Mouse (Mus musculus): ENCODE data around the gene Pnpla1.

Gene Pnpla1

GRCm38 (mm10) chr17:28916520-28916919, 58.3 kb downstream of the Pnpla1 start:
- no peak for ATAC-seq (ENCODE audit: insufficient number of reproducible peaks, low FRiP score, low TSS enrichment)

- no peak for ATAC-seq (ENCODE audit: insufficient number of reproducible peaks, low FRiP score, low TSS enrichment)
Measured at GRCm38 (mm10) chr17:28921086-28921485, 62.9 kb downstream of the Pnpla1 start.

DNA sequence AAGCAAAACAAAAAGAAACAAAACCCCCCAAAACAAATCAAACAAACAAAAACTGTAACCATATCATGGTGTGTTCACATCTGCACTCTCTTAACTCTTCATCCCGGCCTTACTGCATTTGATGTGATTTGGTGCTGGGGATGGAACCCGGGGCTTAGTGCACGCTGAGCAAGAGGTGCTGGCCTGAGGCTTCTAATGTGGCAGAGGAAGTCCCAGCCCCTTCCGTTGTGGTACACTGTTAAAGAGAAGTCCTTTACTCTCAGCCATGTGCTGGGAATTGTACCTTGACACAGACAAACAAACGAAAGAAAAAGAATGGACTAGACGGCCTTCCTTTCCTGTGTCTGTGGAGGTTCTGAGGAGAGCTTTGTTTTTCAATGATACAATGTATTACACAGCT, 63.9 kb downstream of the Pnpla1 start:
- no peak for ATAC-seq (ENCODE audit: insufficient number of reproducible peaks, low FRiP score, low TSS enrichment)

GRCm38 (mm10) chr17:28924957-28925595, 66.9 kb downstream of the Pnpla1 start:
- ATAC-seq (ENCODE audit: insufficient number of reproducible peaks, low FRiP score, low TSS enrichment), result no peak

DNA sequence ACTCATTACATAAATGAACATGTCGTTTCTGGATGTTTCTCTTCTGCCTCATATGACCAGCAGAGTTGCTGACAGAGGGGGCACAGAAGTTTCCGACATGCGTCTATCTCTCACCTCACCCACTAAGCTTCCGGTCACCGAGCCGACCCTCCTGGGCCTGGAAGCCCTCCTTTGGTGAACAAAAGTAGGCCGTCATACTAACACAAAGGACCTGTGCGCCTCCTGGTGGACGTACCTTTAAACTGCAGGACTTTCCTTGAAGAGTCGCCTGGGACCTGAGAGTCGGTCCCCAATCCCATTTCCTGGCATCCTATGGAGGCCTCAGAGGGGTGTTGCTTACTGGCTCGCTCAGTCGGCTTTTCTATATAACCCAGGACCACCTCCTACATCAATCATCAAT, 68.2 kb downstream of the Pnpla1 start:
- ATAC-seq (ENCODE audit: insufficient number of reproducible peaks, low FRiP score, low TSS enrichment), result peak; percentile 52; the same call in 1 of the 2 replicates

- no peak for ATAC-seq (ENCODE audit: insufficient number of reproducible peaks, low FRiP score, low TSS enrichment)
Measured at GRCm38 (mm10) chr17:28926866-28927635, 68.8 kb downstream of the Pnpla1 start.

DNA sequence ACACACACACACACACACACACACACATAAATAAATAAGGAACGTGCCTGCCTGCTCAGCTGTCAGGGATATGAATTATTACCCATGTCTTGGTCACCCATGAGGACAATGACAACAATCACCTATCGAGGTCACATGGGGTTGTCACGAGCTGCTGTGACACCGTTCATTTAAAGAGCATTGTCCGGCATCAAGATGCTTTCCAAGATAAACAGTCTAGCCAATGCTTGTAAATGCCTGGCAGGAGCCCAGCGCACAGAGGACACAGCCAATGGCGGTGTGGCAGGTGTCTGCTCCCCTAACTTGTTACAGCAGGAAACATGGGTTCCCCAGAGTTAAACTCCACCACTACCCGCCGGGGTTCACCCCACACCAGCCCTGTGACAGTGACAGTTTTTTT, 69.8 kb downstream of the Pnpla1 start:
- ATAC-seq (ENCODE audit: insufficient number of reproducible peaks, low FRiP score, low TSS enrichment), result no peak

- ATAC-seq (ENCODE audit: insufficient number of reproducible peaks, low FRiP score, low TSS enrichment), result no peak
Measured at GRCm38 (mm10) chr17:28929369-28929768, 71.2 kb downstream of the Pnpla1 start.

DNA sequence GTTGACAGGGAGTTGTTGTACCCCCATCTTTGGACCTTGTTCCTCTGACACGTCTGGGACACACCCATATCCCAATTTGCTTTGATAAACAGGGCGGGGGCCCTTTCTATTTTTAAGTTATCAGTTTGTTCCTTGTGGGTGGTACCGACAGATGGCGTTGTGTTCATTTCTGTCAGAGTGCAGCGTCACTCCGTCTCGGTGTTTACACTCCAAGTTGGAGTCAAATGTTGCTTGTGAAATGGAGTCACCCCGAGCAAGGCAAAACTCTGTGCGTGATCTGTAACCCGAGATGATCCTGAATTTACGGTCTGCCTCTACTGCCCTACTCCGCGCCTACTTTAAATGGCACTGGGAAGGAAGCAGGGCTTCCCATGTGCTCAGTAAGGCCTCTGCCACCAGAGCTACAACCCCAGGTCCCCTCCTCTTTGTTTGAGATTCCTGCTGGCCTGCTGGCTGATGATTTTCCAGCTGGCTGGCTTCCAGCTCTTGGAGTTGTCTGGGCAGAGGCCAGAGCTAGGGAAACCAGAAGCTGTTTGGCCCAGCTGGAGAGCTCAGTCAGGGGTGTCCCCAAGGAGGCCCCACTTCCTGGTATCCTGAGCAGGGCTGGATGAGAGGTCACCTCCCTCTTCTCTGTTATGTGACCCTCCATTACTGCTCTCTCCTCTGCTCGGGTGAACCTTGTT, 72.3 kb downstream of the Pnpla1 start:
- ATAC-seq (ENCODE audit: insufficient number of reproducible peaks, low FRiP score, low TSS enrichment), result no peak

- no peak for ATAC-seq (ENCODE audit: insufficient number of reproducible peaks, low FRiP score, low TSS enrichment)
Measured at GRCm38 (mm10) chr17:28931436-28932211, 73.4 kb downstream of the Pnpla1 start.

- ATAC-seq (ENCODE audit: insufficient number of reproducible peaks, low FRiP score, low TSS enrichment), result no peak
Measured at GRCm38 (mm10) chr17:28932274-28932673, 74.1 kb downstream of the Pnpla1 start.

DNA sequence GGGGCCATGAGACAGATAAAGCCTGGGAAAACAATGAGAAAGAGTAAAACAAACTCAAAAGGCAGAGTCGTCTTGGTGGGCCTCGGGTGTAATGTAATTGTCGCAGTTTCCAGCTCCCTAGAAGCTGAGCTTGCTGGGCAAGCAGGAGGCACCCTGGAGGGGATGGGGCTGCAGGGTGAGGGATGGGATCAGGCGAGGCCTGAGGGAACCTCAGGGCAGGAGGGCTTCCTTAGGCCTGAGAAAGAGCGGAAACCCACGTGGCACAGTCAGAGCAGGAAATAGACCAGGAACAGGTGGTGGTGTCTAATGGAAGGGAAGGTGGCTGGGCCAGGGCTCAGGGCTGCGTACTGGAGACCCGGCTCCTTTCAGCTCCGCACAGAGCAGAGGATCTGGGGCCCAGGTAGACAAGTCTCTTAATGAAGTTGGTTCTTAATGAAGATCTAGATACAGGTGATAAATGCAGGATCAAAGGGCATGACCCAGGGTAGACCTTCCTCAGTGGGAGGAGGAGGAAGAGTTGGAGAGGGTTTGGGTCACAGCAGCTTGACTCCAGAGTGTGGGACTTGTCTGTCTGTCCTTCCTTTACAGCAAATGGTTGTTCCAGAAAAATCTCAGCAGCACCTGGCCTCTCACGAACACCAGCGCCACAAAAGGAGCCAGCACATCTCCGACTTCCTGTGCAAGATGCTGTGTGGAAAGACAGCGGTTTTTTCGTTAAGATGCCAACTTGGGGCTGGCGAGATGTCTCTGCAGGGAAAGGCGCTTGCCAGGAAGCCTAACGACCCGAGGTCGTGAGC, 76.1 kb downstream of the Pnpla1 start:
- ATAC-seq (ENCODE audit: insufficient number of reproducible peaks, low FRiP score, low TSS enrichment), result no peak

DNA sequence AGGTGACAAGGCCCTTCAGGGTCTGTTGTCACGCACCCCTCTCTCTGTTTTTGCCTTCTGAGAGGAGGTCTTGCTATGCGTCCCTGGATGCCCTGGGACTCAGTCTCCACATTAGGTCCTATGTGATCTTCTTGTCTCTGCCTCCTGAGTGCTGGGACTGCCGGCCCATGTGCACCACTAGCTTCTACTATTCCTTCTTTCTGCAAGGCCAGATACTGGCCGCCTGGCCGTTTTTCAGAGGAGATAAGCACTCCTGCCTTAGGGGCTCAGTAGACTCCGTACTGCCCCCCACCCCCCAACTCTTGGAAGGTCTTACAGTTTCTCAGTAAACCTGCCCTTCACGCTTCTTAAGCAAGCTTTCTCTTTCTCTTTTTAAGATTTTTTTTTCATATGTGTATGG, 77.9 kb downstream of the Pnpla1 start:
- no peak for ATAC-seq (ENCODE audit: insufficient number of reproducible peaks, low FRiP score, low TSS enrichment)

- ATAC-seq (ENCODE audit: insufficient number of reproducible peaks, low FRiP score, low TSS enrichment), result no peak
Measured at GRCm38 (mm10) chr17:28936622-28937345, 78.6 kb downstream of the Pnpla1 start.
